Mouse (Mus musculus) cerebellum, postnatal 10 days (tissue): ENCODE measurements around the gene Srp9.
"Not testable (repeated sequence)": the region's sequence is repeated elsewhere in the genome, so short reads cannot be mapped to it uniquely, and the experiment has no call there.

Source experiments
- DNase-seq, 2 experiments: peaks; one replicate each; pipeline ENCODE4 v3.0.0; 2021; ENCODE audit warnings: mixed read lengths in 2 of 2

The Srp9 gene

GRCm38 (mm10) chr1:182148864-182149514 is 24.5 kb downstream of the Srp9 start:
- no peak for DNase-seq

GRCm38 (mm10) chr1:182149966-182150365 is 25.4 kb downstream of the Srp9 start:
- no peak for DNase-seq

DNA sequence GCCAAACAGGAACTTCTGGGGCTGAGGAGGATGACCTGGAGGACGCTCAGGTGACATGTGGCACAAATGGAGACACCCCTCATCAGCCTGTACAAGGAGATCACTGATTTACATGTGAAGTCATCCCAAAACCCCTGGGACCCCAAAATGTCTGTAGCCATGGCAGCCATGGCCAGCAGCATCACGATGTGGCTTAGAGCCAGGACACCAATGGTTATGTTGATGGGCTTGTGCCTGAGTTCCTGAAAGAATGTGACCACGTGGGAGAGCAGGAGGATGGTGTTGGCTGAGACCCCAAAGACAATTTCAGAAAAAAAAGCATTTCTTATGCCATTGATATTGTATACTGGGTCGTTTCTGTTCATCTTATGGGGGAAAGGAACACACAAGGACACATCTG is 33.2 kb downstream of the Srp9 start:
- peak; percentile 80 to 87 for DNase-seq

DNA sequence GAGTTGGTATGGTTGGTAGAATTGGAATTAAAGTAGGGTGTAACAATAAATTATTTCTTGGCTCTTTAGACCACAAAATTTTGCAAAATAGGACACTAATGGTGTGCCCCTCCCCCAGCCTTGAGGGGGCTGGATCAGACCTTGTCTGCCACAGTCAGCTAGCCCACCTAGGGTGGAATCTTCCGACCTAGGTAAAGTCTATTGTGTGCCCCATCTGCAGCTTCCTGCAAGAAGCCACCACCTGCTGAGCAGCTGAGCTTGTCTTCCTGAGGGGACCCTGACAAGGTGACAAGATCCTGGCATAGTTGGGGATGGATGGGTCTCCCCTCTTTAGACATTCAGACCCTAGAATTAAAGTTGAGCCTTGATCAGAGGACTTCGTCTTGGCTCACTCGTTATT is 35.0 kb downstream of the Srp9 start:
- DNase-seq: no peak

DNA sequence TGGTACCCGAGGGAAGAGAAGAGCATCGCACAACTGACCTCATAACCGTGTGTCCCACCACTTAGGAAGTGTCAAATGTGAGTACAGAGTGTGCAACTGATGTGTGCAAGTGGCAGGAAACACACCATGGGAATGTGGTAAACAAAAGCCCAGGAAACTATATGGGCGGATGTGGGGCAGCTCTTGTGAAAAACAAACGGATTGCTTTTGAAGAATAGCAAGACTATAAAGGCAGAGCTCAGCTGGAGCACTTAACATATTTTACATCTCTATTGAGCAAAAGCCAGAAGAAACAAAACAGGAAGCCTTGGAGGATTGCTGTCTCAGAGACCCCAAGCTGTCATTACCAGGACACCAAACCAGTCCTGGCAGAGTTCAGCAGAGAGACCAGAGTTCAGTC is 38.4 kb downstream of the Srp9 start:
- no peak for DNase-seq

DNA sequence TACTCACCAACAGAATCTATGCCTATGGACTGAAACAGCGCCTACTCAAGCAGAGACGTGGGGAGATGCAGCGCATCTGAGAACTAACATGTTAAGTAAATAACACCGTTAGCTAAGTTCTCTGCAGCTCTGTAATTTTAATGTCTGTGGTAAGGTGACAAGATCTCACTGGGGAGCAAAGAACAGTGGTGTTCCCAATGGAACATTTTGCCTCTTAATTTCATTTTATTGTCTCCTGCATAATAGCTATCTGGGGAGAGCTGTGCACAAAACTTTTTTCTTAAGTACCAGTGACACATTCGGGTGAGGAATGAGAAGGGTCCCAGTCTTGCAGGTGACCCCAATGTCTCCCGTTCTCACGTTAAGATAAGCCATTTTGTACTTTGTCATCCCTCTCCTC is 39.8 kb downstream of the Srp9 start, which contains the start of gene Vmn1r1:
Gene Vmn1r1 (minus strand): TSS at position 101 of the 400 bp plus-strand sequence.
- DNase-seq: no peak

- DNase-seq: not testable (repeated sequence)
Observed at GRCm38 (mm10) chr1:182170206-182170605, 45.7 kb downstream of the Srp9 start.

- not testable (repeated sequence) for DNase-seq
Observed at GRCm38 (mm10) chr1:182176985-182177384, 52.4 kb downstream of the Srp9 start.

DNA sequence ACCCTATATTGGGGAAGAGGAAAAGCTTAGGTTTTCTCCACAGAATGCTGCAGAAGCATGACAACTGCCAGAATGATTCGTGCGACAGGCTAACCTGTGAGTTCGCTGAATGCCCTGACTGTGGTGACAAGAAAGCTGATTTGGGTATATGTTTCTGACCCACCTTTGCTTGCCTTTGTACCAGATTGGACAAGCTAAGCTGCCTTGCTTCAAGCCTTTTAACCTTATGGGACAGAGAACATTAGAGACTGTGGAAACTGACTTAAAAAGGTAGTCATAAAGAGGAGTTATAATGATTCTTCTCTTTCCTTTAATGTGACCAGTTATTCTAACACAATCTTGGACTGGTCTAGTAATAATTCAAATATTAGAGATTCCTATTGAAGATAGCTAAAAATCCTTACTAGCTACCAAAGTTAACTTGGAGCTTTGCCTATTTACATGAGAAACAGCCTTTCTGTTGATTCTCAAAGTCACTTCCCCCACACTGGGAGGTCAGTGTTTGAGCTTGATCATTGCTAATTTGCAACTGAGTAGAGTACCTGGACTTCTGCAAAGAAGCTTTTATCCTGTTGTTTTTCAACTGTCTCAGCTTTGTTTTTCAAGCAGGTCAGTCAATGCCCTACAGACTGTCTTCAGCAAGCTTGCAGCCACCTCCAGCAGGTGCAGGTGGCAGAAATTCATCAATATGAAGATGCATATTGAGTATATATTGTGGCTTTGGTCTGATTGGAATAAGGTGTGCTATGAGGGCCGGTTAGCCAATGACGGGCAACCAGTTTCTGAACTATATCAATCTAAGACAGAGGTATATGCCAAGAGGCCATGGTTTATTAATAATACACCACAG is 57.1 kb downstream of the Srp9 start:
- no peak for DNase-seq
